Mouse (Mus musculus) gastrocnemius, postnatal 10 days (tissue): ENCODE data around the gene Rnf167. TPM values are rescaled to one million over a fixed set of nuclear protein-coding genes. Genes with fewer than 3 reads are reported as not detected.

Source experiments
- DNase-seq: peaks from one replicate; pipeline ENCODE4 v3.0.0; 2021; ENCODE audit warnings: mixed read lengths
- long read RNA-seq, 2 experiments: library from polyadenylated mRNA; stranded (forward); transcript quantifications; one replicate each; pipeline ENCODE4 v2.0.0; 2021
- total RNA-seq, 2 experiments: library from RNA; stranded (reverse); gene quantifications; 2 replicates each; pipeline ENCODE4 v1.2.3; 2021

Gene Rnf167
- 10 to 100 TPM; 41.9 to 43.7 TPM for total RNA-seq
- long read RNA-seq, experiment 1, transcript Rnf167-201 (9 exons, 1,833 nt): major isoform, 20 of 30 reads
- long read RNA-seq, experiment 1, partial matches to known transcripts: 1 of 30 reads
- long read RNA-seq, experiment 1, other reads (novel, unspliced or antisense): 9 of 30 reads
- long read RNA-seq, experiment 2, transcript Rnf167-201 (9 exons, 1,833 nt): major isoform, 21 of 31 reads
- long read RNA-seq, experiment 2, partial matches to known transcripts: 1 of 31 reads
- long read RNA-seq, experiment 2, other reads (novel, unspliced or antisense): 9 of 31 reads

DNA sequence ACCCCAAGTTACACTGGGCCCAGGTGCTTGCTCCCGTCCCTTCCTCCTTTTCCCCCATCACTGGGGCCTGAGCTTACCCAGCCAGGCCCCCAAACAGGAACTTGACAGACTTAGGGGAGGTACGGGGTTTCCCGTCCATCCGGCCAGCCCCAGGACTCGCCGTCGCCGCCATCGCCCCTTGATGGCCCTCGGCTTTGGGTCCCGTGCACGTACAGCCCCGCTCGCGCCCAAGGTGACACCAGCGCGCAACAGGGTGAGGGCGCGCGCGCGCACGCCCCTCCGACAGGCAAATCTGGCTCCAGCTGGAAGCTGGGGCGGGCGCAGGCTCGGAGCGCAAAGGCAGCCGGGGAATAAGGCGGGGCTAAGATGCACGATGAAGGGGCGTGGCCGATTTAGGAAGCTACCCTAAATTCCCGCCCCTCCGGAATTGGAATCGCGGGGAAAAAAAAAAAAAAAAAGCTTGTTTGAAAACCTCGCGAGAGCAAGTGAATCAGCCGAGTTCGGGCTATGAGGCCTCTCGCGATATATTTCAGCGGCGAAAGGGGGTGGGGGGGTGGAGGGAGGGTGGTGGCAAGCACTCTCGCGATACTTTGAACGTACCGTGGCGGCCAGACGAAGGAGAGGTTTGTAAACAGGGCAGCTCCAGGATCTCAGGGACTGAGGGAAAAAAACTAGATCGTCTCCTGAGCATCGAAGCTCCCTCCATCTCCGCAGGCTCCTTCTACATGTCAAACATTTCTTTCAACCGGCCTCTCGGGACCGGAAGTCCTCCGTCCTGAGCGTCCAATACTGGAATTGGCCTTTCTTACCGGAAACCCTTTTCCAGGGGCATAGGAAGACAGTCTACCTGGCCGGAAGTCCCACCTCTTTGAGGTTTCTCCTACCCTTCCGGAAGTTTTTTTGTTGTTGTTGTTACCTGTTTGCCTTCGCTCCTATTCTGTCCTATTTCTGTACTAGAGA is at the start of gene Rnf167, which contains the start of gene Slc25a11:
Rnf167 (plus strand) TSS at position 545 of the 960 bp plus-strand sequence.
Slc25a11 (minus strand) TSS at position 789 of the 960 bp plus-strand sequence.
- peak; percentile 92 for DNase-seq

DNA sequence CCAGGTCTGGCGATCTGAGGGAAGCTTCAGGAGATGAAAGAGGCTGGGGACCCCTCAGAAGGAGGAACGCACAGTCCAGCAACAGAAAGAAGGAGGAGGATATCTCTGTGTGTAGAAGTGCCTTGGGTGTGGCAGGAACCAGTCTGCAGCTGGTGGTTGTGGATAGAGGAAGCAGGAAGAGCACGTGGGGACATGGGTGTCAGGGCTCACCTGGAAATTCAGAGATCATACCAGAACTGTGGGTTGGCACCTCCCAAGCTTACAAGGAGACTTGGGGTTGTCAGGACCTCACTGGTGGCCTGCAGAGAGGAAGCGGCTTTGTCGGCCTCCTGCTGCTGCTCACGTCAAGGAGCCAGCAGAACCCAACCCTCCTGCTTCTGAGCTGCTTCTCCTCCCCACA is 49.7 kb upstream of the Rnf167 start:
- DNase-seq: no peak

DNA sequence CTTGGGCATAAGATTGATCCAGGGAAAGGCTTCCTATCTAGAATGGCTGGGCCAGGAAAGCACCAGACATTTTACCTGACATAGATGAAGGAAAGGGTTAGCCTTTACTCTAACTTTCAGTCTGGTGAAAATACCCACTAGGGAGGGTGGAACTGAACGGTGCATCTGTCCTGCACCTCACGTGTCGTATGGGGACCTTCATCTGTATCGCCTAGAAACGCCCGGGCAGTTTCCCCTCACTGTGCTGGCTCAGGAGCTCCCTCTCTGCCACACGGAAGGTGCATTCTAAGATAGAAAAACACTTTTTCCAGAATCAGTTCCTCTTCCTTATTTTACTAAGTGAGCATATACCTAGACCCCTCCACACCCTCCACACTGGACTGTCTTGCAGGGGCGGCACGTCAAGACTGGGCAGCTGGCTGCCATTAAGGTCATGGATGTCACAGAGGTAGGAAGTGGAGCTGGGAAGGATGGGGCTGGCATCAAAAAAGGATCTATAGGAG is 48.5 kb upstream of the Rnf167 start:
- no peak for DNase-seq

DNA sequence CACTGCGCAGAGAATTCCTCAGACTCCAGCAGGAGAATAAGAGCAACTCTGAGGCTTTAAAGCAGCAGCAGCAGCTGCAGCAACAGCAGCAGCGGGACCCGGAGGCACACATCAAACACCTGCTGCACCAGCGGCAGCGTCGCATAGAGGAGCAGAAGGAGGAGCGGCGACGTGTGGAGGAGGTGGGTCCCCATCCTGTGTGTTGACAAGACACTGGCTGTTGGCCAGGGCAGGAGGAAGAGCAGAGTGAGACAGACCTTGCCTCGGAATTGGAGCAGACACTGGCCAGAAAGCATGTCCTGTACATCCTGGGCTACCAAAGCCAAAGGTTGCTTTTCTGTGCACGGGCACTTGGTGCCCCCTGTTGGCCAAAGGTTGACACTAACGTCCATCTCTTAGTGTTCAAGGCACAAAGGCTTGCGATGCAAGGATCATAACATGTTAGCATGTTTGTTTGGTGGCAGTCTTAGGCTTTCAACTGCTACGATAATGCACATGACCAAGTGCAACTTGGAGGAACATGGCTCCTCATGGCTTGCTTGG is 41.9 kb upstream of the Rnf167 start:
- DNase-seq: peak; percentile 75

DNA sequence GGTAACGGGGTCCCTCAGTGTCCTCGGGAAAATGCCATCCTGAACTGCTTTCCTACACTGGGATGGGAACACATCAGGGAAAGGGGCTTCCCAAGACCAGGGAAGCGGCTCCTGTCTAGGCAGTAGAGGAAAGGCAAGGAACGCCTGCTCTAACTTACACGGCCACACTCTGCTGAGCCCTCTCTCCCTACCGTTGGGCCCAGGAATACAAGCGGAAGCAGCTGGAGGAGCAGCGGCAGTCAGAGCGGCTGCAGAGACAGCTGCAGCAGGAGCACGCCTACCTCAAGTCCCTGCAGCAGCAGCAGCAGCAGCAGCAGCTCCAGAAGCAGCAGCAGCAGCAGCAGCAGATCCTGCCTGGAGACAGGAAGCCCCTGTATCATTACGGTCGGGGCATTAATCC is 40.3 kb upstream of the Rnf167 start:
- DNase-seq: no peak

DNA sequence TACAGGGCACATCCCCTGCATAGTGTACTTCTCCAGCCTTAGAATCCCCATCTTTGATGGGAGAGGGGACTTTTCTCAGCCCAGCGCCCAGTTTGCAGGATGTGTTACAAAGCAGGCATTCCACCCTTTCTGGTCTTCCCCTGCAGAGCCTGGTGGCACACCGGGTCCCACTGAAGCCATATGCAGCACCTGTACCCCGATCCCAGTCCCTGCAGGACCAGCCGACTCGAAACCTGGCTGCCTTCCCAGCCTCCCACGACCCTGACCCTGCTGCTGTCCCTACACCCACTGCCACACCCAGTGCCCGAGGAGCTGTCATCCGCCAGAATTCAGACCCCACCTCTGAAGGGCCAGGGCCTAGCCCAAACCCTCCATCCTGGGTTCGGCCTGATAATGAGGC is 39.4 kb upstream of the Rnf167 start:
- DNase-seq: no peak

DNA sequence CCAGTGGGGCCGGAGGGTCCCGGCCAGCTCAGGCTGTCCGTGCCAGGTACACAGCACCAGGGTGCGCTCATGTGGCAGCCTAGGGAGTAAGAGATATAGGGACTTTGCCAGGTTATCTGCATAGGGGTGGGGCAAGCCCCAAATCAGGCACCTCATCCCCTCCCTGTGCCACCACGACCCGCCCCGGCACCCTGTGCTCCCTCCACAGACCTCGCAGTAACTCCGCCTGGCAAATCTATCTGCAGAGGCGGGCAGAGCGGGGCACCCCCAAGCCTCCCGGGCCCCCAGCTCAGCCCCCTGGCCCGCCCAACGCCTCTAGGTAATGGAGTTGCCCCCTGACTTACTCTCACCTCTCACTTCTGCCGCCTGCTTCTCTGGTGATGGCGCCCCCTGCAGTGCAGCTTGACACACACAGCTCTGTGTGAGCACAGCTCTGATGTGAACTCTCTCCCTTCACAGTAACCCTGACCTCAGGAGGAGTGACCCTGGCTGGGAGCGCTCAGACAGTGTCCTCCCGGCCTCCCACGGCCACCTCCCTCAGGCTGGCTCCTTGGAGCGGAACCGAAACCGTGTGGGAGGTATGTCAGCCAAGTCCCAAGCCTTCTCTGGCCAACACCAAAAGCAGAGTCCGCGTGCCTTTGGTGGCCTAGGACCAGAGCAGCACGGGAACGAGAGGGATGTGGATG is 38.5 kb upstream of the Rnf167 start:
- peak; percentile 51 for DNase-seq

DNA sequence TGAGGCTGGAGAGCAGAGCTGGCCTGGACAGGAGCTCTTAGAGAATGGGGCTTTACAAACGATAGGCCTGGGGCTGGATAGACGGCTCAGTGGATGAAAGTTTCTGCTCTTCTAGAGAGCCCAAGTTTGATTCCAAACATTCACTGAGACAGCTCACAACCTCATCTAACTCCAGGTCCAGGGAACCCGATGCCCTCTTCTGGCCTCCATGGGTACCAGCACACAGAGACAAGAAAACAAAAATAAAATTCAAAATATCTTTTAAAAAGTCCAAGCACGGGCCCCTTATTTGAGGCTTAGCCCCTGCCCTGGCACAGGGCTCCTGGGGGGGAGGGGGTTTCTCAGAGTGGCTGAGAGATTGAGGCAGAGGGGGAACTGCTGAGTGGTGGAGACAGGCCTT is 36.3 kb upstream of the Rnf167 start:
- DNase-seq: no peak

DNA sequence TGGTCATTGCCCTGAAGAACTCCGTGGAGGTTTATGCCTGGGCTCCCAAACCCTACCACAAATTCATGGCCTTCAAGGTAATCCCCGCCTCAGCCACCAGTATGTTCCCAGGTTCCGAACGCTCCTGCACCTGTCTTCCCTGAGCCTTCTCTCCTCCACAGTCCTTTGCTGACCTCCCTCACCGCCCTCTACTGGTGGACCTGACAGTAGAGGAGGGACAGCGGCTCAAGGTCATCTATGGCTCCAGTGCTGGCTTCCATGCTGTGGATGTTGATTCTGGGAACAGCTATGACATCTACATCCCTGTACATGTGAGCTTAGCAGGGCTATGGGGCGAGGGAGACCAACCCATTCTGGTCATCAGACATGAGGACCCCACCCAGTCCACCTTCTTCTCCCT is 34.5 kb upstream of the Rnf167 start:
- DNase-seq: no peak

DNA sequence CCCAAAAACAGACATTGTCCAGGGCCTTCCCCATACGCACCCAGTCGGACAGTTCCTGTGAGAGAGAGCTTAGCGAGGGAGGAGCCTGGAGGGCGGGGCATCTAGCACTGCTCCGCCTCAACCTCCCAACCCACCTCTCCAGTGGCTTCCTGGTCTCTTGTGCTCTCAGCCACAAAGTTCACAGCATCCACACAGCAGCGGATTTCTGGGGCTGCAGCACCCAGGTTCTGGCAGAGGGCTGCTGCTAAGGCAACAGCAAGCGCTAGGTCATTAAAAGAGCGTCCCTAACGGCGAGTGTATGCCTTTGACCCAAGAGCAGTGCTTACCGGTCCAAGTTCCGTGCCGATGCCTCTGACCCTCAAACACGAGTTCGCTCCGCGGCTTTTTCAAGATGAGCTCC is 32.0 kb upstream of the Rnf167 start:
- peak; percentile 62 for DNase-seq

DNA sequence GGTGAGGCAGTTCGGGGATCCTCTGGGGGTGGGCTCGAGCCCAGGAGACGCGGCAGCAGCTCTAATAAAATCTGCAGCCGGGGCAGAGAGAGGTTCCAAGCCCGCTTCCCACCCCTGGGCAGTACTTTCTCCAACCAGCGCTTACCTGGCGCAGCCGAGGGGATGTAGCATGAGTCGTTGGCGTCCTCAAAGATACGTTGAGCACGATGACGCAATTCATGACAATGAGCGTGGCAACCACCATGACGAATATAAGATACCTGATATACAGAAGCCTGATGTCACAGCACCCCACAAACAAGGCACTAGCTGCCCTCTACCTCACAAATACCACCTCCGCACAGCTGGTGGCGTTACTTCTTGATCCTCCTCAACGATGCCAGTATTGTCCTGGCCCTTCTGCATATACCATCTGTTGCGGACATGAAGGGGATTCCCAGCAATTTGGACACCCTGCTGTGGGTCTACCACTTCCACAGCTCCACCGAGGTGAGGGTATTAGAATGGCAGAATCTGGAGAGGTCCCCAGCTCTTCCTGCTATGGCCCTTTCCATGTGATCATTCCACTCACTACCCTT is 31.4 kb upstream of the Rnf167 start, which contains the start of gene 4930544D05Rik:
4930544D05Rik (plus strand) TSS at position 333 of the 578 bp plus-strand sequence.
- no peak for DNase-seq

DNA sequence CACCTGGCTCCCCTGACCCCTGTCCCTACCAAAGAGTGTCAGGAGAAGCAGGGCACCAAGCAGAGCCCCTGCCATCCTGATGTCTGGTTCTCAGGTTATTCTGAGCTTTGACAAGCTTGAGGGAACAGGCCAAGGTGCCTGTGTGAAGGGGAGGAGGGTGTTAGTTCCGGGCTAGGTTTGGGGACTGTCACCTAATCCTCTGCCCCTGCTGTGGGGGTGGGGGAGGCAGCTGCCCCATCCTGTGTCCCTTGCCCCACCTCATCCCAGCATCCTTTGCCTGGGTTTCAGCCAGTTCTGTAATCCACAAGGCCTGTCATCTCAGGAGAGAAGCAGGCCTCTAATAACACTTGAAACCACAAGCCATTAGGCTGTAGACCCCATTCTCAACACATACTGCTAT is 27.9 kb upstream of the Rnf167 start, which contains the start of gene Chrne:
Chrne (minus strand) TSS at position 116 of the 400 bp plus-strand sequence.
- DNase-seq: no peak

DNA sequence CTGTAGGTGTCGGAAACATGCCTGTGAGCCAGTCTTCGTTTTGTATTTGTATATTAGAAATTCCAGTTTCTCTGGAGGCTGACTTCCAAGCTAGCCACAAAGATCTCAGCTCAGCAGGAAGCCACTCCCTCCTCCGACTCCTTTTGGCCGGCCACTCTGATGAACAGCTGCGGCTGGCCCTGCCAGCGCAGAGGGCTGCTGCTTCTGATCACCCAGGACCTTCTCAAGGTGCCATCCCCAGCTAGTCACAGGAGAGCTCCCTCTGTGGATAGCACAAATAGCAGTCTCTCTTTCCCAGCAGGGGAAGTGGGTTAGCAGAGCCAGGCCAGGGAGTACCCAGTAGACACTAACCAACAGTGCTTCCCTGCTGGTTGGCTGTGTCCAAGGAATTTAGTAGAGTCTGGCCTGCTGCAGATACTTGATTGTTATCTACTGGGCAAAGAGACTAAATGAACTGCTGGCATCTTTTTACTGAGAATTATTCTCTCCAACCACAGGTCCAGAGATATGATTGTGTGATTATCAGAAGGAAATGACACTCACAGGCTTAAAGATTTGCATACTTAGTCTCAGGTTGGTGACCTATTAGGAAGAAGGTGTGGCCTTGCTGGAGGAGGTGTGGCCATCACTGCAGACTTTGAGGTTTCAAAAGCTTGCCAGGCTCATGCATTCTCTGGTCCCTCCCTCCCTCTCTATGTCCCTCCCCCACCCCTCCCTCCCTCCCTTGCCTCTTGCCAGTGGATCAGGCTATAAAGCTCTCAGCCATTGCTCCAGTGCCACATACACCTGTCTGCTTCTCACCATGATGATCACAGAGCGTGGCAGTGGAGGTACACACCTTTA is 24.8 kb upstream of the Rnf167 start:
- no peak for DNase-seq

DNA sequence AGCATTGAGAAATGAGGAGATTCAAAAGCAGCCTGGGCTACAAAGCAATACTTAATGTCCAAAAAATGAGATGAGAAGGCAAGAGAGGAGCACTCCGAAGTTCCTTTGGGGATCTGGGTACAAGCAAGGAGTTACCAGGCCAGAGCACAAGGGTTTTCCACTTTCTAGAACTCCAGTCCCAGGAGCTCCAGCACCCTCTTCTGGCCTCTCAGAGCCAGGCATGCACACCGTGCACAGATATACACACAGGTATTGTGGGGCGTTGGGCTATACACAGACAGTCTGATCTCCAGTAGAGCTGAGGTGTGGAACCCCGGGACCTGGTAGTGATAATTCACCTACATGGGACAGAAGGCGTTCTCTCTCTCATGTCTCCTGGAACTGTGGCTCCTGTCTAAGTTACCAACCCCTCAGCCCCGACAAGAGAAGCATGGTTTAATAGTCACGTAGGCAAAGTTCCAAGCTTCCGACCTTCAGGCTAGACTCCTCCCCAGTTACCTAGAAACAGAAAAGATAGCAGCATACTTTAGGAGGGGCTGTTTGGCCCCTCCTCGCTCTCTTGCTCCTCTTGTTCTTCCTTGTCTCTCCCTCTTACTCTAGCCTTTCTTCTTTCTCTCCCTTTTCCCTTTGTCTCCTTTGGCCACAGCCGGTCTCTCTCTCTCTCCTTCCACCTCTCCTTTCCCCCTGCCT is 23.8 kb upstream of the Rnf167 start:
- DNase-seq: no peak

DNA sequence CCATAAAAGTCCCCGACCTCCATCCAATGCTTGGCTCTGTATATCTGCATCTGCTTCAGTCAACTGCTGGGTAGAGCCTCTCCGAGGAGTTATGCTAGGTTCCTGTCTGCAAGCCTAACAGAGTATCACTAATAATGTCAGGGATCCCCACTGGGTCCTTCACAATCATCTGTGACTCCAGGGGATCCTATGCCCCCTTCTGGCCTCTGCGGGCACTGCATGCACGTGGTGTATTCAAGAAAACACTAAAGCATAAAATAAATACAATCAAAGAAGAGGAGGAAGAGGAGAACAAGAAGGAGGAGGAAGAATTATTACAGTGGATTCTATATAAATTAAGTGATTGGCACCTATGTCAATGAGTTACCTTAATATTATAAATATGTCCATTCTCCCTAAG is 21.6 kb upstream of the Rnf167 start:
- peak; percentile 69 for DNase-seq

DNA sequence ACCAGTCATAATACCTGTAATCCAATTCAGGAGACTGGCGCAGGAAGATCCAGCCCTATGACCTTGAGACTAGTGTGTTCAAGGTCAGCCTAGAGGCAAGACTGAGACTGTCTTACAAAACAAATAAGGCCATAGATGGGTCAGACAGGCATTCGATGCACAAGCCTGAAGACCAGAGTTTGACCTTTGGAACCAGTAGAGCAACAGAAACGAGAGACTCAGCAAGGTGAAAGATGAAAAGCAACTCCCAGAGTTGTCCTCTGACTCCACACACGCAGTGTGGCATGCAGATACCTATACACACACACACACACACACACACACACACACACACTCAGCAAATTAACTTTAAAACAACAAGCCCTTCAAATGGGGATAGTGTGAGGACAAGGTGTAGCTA is 20.2 kb upstream of the Rnf167 start:
- no peak for DNase-seq

DNA sequence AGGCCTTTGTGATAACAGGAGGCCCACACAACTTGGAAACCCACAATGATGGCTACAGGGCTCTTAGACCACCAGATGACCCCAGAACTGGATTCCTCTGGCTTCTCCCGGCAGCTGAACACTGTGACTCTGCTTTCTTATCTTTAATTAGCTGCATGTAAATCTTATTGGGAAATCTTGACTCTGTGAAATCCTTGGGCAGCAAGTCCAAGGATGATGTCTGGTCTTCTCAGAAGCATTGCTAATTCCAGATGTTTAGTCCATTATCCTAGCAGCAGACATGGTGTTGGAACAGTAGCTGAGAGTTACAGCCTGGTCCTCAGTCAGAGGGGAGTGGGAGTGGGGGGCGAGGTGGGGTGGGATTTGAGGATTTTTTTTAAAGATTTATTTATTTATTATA is 18.6 kb upstream of the Rnf167 start:
- no peak for DNase-seq

DNA sequence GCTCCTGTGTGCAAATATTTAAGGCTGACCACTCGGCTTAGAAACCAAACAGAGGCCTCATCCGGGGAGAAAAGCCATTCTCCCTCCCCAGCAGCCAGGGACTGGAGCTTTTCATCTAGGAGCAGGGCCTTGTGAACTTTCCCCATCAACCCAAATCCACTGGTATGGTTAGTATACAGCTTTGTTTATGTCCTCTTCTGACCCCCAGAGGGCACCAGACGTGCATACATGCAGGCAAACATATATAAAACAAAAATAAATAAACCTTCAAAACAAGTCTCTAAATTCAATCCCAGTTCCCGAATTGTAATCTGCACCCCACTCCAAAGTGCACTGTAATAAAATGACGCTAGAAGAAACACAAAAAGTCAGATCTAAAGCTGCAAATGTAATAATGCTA is 17.5 kb upstream of the Rnf167 start:
- DNase-seq: no peak

DNA sequence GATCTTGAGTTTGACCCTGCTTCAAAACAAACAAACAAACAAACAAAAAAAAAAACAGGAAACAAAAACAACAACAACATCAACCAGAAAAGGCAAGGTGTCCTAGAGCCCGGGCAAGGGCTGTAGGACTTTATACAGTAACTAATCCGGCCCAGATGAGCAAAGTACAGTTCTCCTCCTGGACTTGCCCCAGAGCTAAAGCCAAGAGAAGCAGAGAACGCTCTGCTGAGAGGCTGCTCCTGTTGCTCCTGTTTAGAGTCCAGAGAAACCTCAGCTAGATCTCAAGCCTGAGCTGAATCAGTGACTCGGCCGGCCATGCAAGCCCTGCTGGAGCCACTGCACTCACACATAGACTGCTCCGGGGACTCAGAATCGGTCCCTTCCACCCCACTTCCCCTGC is 16.9 kb upstream of the Rnf167 start:
- DNase-seq: no peak

DNA sequence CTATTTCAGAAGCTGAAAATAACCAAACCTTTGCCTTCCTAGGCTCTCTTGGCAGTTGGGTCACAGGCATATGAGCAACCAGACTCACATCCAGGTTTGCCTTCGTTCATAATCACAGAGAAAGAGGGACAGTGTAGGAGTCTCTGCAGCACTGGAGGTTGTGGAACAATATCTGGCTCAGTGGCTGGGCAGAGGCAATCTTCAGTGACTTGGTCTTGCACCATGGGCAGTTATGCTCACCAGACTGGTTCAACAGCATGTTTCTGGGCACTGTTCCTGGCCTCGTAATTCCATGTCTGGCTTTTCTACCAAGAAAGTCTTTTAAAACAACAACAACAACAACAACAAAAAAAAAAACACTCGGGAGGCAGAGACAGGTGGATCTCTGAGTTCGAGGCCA is 11.4 kb upstream of the Rnf167 start:
- DNase-seq: no peak
